Mouse (Mus musculus) liver, embryonic 13.5 days (tissue): ENCODE measurements around the gene Bcl11b. TPM values are rescaled to one million over a fixed set of nuclear protein-coding genes. Genes with fewer than 3 reads are reported as not detected.

ENCODE experiments used
- ATAC-seq: fragments of 200-750 bp; cut with Nextera tagmentation; 2 replicates; pipeline ENCODE4 v1.8.0; 2017; ENCODE audit warnings: low read depth, mild to moderate bottlenecking, moderate number of reproducible peaks, moderate library complexity
- DNase-seq: peaks from one replicate; pipeline ENCODE4 v3.0.0; 2022
- H3K27ac ChIP-seq: fragments of 300-500 bp; sonication (generic); 2 replicates; pipeline ENCODE4 v1.5.1; 2015; ENCODE audit warnings: moderate library complexity, mild to moderate bottlenecking, inconsistent platforms
- H3K27me3 ChIP-seq: fragments of 300-500 bp; sonication (generic); 2 replicates; pipeline ENCODE4 v1.6.1; 2015; ENCODE audit warnings: mild to moderate bottlenecking, inconsistent platforms
- H3K36me3 ChIP-seq: fragments of 300-500 bp; sonication (generic); 2 replicates; pipeline ENCODE4 v1.6.1; 2015; ENCODE audit warnings: mild to moderate bottlenecking, inconsistent platforms
- H3K4me1 ChIP-seq: fragments of 300-500 bp; sonication (generic); replicated peaks from 2 replicates; pipeline ENCODE4 v1.6.1; 2015; ENCODE audit warnings: inconsistent platforms
- H3K4me2 ChIP-seq: fragments of 300-500 bp; sonication (generic); 2 replicates; pipeline ENCODE4 v1.6.1; 2015; ENCODE audit warnings: inconsistent platforms, mild to moderate bottlenecking, moderate library complexity
- H3K4me3 ChIP-seq: fragments of 300-500 bp; sonication (generic); replicated peaks from 2 replicates; pipeline ENCODE4 v1.5.1; 2015; ENCODE audit warnings: mild to moderate bottlenecking, inconsistent platforms
- H3K9ac ChIP-seq: fragments of 300-500 bp; sonication (generic); 2 replicates; pipeline ENCODE4 v1.6.1; 2015; ENCODE audit warnings: mild to moderate bottlenecking, inconsistent platforms
- H3K9me3 ChIP-seq: fragments of 300-500 bp; sonication (generic); replicated peaks from 2 replicates; pipeline ENCODE4 v1.6.1; 2016; ENCODE audit warnings: inconsistent platforms
- WGBS: fragments of 180-500 bp; shearing (Covaris S2); methylation state at CpG from one replicate; pipeline ENCODE4 v1.1.7; 2015; ENCODE audit not compliant: insufficient replicate concordance; 5-methylcytosine and 5-hydroxymethylcytosine counted together
- polyA plus RNA-seq: library from polyadenylated mRNA; unstranded; fragments of >200 nt; fragmentation: Nextera tagmentation; extraction: Ambion mirVana; gene quantifications from 2 replicates; pipeline ENCODE4 v1.2.1, GENCODE M21; 2015

The Bcl11b gene
- polyA plus RNA-seq, 1 experiment from 2014 or later = 0.08 TPM

GRCm38 (mm10) chr12:107930611-107931350 lies 72.6 kb downstream of the Bcl11b start:
- DNase-seq (no peak), ATAC-seq (no peak)
- WGBS = 71% methylated on average over 28 of the region's 28 CpGs
- Histone ChIP-seq H3K4me1 (no peaks in the 10 kb centered on the region), H3K4me2 (no peak overlapping the region), H3K36me3 (no peaks in the 10 kb centered on the region), H3K27me3 (no peaks in the 10 kb centered on the region), H3K27ac (no peak overlapping the region), H3K4me3 (no peak overlapping the region), H3K9me3 (no peaks in the 10 kb centered on the region), H3K9ac (no peak overlapping the region)

DNA sequence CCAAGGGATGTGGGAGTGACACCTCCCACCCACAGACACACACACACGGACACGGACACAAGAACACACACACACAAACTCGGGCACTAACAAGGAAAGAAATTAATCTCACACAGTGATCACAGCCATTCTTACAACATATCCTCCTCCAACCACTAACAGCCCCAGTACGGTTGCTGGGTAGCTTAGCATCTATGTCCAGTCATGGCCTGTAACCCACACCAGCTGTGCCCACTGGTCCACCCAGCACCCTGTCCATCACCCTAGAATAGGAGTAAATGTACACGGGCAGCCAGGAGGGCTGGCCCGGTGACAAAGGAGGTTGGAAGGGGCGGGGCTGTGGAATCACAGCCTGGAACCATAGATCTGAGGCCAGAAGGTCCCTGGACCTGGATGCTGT lies 74.5 kb downstream of the Bcl11b start:
- H3K4me1 ChIP-seq = no peaks in the 10 kb centered on the region
- ATAC-seq (no peak), DNase-seq (no peak)
- H3K27ac ChIP-seq = no peak overlapping the region
- no peak overlapping the region for H3K4me3 ChIP-seq
- 66% methylated on average over 7 of the region's 7 CpGs for WGBS
- no peak overlapping the region for H3K9ac ChIP-seq
- H3K4me2 ChIP-seq = no peak overlapping the region
- H3K27me3 ChIP-seq = no peaks in the 10 kb centered on the region
- H3K9me3 ChIP-seq = no peaks in the 10 kb centered on the region
- H3K36me3 ChIP-seq = no peaks in the 10 kb centered on the region

DNA sequence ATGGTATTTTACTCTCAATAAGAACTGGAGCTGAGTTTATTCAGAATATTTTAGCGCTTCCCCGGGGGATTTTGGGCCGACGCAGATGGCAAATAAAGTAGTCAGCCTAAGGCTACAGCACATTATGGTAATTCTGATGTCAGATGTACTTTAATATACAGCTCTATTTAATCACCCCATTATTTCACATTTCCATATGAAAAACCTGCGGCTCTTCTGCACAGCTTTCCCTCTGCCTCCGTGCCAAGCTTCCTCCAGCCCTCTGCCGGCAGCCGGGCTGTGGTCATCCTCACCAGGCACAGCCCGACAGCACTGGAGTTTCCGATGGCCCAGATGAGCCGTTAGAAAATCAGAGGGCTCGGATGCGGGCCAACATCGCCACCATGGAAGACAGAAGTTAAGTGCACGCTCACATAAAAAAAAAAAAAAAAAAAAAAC lies 74.9 kb downstream of the Bcl11b start:
- no peaks in the 10 kb centered on the region for H3K27me3 ChIP-seq
- no peak overlapping the region for H3K4me2 ChIP-seq
- ATAC-seq (no peak), DNase-seq (no peak)
- no peak overlapping the region for H3K27ac ChIP-seq
- no peak overlapping the region for H3K9ac ChIP-seq
- WGBS = 73% methylated on average over 15 of the region's 15 CpGs
- no peaks in the 10 kb centered on the region for H3K4me1 ChIP-seq
- no peak overlapping the region for H3K4me3 ChIP-seq
- no peaks in the 10 kb centered on the region for H3K36me3 ChIP-seq
- H3K9me3 ChIP-seq = no peaks in the 10 kb centered on the region

- H3K27ac ChIP-seq = no peak overlapping the region
- no peak overlapping the region for H3K4me2 ChIP-seq
- 64% methylated on average over 10 of the region's 10 CpGs for WGBS
- H3K9me3 ChIP-seq = no peaks in the 10 kb centered on the region
- no peak for ATAC-seq
- no peak overlapping the region for H3K9ac ChIP-seq
- no peaks in the 10 kb centered on the region for H3K36me3 ChIP-seq
- DNase-seq = no peak
- H3K4me1 ChIP-seq = no peaks in the 10 kb centered on the region
- no peaks in the 10 kb centered on the region for H3K27me3 ChIP-seq
- H3K4me3 ChIP-seq = no peak overlapping the region
Measured at GRCm38 (mm10) chr12:107927961-107928431, 75.4 kb downstream of the Bcl11b start.

DNA sequence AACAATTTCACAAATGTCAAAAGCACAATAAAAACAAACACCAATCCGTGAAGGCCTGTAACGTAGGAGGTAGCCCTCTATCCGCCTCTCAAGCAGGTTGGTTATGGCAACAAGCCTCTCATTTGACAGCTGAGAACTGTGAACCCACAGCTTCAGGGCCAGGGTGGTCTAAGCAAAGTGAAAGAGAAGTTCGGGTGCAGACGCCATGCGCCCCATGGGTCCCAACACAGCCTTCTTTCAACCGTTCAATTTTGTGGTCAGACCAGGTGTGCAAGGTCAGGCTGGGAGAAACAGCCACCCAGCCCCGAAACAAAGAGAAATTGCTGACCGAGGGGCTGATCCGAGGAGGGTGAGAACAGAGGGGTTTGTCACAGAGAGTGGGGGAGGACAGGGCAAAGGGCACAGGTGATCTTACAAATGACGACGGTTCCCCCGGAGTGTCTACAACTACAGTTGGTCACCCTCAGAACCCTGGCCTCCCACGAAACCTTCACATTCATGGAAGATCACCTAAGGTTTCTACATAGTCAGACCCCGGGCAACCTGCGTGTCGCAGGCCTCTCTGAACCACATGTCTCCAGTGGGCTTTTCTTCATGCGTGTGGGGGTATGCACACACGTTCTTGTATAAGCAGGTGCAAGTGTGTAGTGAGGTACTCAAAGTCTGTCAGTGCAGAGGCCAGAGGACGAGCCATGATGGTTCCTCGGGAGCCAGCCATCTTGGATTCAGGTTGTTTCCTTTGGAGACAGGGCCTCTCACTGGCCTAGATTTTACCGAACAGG lies 77.1 kb downstream of the Bcl11b start:
- no peak overlapping the region for H3K27ac ChIP-seq
- no peak for ATAC-seq
- WGBS = 77% methylated on average over 22 of the region's 22 CpGs

DNA sequence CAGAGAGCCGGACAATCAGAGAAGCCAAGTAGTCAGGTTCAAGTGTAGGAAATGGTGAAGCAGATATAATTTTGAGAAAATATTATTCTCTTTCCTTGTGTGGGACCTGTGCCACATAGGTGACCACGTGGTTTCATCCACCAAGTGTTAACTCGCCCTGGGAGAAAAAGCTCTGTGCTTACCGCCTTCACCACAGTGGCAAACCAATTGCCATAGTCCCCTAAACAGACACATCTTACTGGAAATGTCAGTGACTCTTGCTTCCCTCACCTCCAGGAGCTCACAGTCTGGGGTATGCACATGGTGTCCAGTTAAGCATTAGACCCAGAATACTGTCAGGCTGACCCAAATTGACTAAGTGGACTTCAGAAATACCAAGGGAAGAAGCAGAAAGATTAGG lies 78.7 kb downstream of the Bcl11b start:
- no peaks in the 10 kb centered on the region for H3K36me3 ChIP-seq
- no peak for ATAC-seq
- no peak for DNase-seq
- no peaks in the 10 kb centered on the region for H3K27me3 ChIP-seq
- H3K9me3 ChIP-seq = no peaks in the 10 kb centered on the region
- H3K9ac ChIP-seq = no peak overlapping the region
- no peak overlapping the region for H3K27ac ChIP-seq
- H3K4me2 ChIP-seq = no peak overlapping the region
- H3K4me1 ChIP-seq = no peaks in the 10 kb centered on the region
- WGBS = 73% methylated on average over 4 of the region's 4 CpGs
- H3K4me3 ChIP-seq = no peak overlapping the region

More for the DNA sequence above, 77.1 kb downstream of the Bcl11b start:
- no peak overlapping the region for H3K4me2 ChIP-seq
- H3K4me3 ChIP-seq = no peak overlapping the region
- DNase-seq = no peak
- no peaks in the 10 kb centered on the region for H3K27me3 ChIP-seq
- no peaks in the 10 kb centered on the region for H3K9me3 ChIP-seq
- H3K9ac ChIP-seq = no peak overlapping the region
- no peaks in the 10 kb centered on the region for H3K36me3 ChIP-seq
- H3K4me1 ChIP-seq = no peaks in the 10 kb centered on the region

GRCm38 (mm10) chr12:107923963-107924362 lies 79.4 kb downstream of the Bcl11b start:
- Histone ChIP-seq H3K4me1 (no peaks in the 10 kb centered on the region), H3K36me3 (no peaks in the 10 kb centered on the region), H3K4me2 (no peak overlapping the region), H3K27me3 (no peaks in the 10 kb centered on the region), H3K27ac (no peak overlapping the region), H3K4me3 (no peak overlapping the region), H3K9me3 (no peaks in the 10 kb centered on the region), H3K9ac (no peak overlapping the region)
- no peak for DNase-seq
- ATAC-seq = no peak
- WGBS = 47% methylated on average over 3 of the region's 3 CpGs

DNA sequence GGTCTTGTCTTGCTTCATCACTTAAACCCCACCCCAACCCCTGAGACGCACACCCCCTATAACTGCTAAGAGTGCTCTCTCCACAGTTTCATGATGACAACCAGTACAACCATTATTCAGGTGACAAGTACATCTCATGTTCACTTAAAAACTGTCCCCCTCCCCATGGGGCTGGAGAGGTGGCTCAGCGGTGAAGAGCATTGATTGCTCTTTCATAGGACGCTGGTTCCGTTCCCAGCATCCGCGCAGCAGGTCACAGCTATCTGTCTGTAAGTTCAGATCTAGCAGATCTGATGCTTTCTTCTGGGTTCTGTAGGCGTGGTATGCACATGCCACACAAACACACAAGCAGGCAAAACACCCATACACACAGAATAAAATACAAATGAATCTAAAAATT lies 81.2 kb downstream of the Bcl11b start:
- no peak overlapping the region for H3K27ac ChIP-seq
- H3K27me3 ChIP-seq = no peaks in the 10 kb centered on the region
- ATAC-seq (no peak), DNase-seq (no peak)
- H3K9ac ChIP-seq = no peak overlapping the region
- H3K4me2 ChIP-seq = no peak overlapping the region
- no peaks in the 10 kb centered on the region; the same call in 1 of the 2 replicates for H3K9me3 ChIP-seq
- 80% methylated on average over 7 of the region's 7 CpGs for WGBS
- H3K36me3 ChIP-seq = no peaks in the 10 kb centered on the region
- no peaks in the 10 kb centered on the region for H3K4me1 ChIP-seq
- H3K4me3 ChIP-seq = no peak overlapping the region

DNA sequence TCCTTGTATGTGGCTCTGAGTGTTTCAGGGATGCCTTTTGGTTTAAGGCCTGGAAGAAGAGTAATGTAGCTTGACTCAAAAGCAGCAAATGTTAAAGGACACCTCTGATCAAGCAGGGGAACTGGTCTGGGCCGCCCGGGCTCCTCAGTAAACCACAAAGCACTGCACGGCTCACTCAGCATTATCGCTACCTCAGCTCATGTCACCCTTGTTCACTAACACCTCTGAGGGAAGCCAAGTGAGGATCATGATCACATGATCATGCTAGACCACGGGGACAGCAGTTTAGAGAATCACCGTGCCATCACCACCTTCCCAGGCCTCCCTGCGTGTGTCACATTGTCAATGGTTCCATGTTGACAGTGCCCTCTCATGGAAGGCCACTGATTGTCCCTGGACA lies 81.8 kb downstream of the Bcl11b start:
- H3K9ac ChIP-seq = no peak overlapping the region
- H3K36me3 ChIP-seq = no peaks in the 10 kb centered on the region
- H3K4me3 ChIP-seq = no peak overlapping the region
- 61% methylated on average over 7 of the region's 7 CpGs for WGBS
- no peaks in the 10 kb centered on the region for H3K4me1 ChIP-seq
- H3K4me2 ChIP-seq = no peak overlapping the region
- peaks cover 5% of the 10 kb centered on the region for H3K9me3 ChIP-seq
- ATAC-seq = no peak
- no peaks in the 10 kb centered on the region for H3K27me3 ChIP-seq
- no peak overlapping the region for H3K27ac ChIP-seq
- no peak for DNase-seq

DNA sequence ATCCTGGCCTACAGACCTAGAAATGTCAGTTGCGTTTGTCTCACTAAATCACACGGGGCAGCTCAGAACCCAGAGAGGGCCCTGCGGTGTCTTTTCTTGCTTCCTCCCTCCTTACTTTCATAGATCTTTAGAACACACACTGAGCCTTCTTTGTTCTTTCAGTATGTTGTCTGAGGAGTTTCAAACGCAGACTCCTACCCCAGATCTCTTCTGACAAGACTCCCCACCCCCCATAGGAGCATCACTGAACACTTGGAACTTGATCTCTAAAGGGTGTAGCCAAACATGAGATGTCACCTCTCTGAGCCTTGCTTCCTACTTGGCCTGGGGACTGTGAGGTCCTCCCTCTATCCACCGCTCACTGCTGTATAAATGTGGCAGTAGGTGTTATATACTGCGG lies 82.2 kb downstream of the Bcl11b start:
- Histone ChIP-seq H3K4me3 (no peak overlapping the region), H3K4me2 (no peak overlapping the region), H3K27ac (no peak overlapping the region), H3K27me3 (no peaks in the 10 kb centered on the region), H3K9me3 (peaks cover 9% of the 10 kb centered on the region), H3K4me1 (no peaks in the 10 kb centered on the region), H3K36me3 (no peaks in the 10 kb centered on the region), H3K9ac (no peak overlapping the region)
- ATAC-seq = no peak
- no peak for DNase-seq
- WGBS = 81% methylated on average over 6 of the region's 6 CpGs

GRCm38 (mm10) chr12:107920716-107921115 lies 82.7 kb downstream of the Bcl11b start:
- H3K27me3 ChIP-seq = no peaks in the 10 kb centered on the region
- peaks cover 13% of the 10 kb centered on the region for H3K9me3 ChIP-seq
- no peak for ATAC-seq
- H3K27ac ChIP-seq = no peak overlapping the region
- no peak overlapping the region for H3K4me3 ChIP-seq
- 72% methylated on average over 13 of the region's 13 CpGs for WGBS
- H3K36me3 ChIP-seq = no peaks in the 10 kb centered on the region
- no peak for DNase-seq
- H3K4me2 ChIP-seq = no peak overlapping the region
- H3K4me1 ChIP-seq = no peaks in the 10 kb centered on the region
- H3K9ac ChIP-seq = no peak overlapping the region
